Mouse (Mus musculus): ENCODE measurements around the gene Tatdn2. TPM values are rescaled to one million over a fixed set of nuclear protein-coding genes. Genes with fewer than 3 reads are reported as not detected.

Tatdn2 gene
- polyA plus RNA-seq, 1 experiment, result 21.0 TPM

DNA sequence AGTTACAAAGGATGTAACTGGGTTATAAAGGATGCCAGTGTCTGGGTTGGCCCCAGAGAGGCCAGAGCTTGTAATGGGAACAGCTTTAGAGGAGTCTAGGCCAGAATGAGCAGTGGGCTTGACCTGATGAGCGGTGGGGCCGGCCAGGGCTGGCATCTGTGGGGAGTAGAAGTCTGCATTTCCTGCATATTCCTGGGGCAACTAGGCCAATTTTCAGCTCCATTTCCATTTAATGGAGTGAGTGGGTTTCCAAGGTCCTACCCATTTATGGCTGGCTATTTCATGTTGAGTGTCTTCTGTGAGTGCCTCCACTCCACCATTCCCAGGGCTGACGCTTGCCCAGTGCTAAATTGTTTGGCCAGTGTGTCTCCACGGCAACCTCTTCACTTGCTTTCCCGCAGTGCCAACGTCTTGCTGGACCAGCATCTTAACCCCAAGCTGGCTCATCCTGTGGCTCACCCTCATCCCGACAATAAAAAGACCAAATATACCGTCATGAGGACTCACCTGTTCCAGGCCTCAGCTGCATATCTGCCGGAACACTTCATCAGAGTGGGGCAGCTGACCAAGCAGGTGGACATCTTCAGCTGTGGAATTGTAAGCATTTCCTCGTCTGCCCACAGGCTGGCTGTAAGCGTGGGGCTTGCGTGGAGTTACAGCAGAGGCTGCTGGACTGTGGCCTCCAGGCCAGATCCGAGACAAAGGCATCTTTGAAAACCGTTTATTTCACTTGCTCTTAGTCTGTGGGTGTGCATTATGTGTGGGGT, 18.4 kb upstream of the Tatdn2 start:
- H3K36me3 ChIP-seq (ENCODE audit: control insufficient read depth, insufficient read depth), result no peaks in the 10 kb centered on the region
- H3K27me3 ChIP-seq (ENCODE audit: control insufficient read depth, insufficient read depth, insufficient read length), result no peaks in the 10 kb centered on the region
- H3K4me2 ChIP-seq (ENCODE audit: low read depth), result no peak overlapping the region
- H3K4me3 ChIP-seq, result no peak overlapping the region
- H3K79me2 ChIP-seq (ENCODE audit: control insufficient read depth, insufficient read depth), result no peaks in the 10 kb centered on the region
- TF ChIP-seq MAX (IDR thresholded peaks at IDR 0.05; ENCODE audit: low read depth) (no peak), E2F4 (IDR thresholded peaks at IDR 0.05; ENCODE audit: insufficient read depth) (no peak), TCF3 (IDR thresholded peaks at IDR 0.05; ENCODE audit: insufficient read length, low read depth) (peak; percentile 61), SRF (IDR thresholded peaks at IDR 0.05; ENCODE audit: control insufficient read depth, insufficient read length, low read depth) (no peak), MYOG (IDR thresholded peaks at IDR 0.05; ENCODE audit: control insufficient read depth in 1 of 3, insufficient read depth in 1 of 3, insufficient read length in 2 of 3, low read depth in 2 of 3) (peak; percentile 3 to 91 (median 58)), CEBPB (IDR thresholded peaks at IDR 0.05; ENCODE audit: insufficient read depth, poor library complexity, severe bottlenecking) (no peak), MYOD1 (IDR thresholded peaks at IDR 0.05; ENCODE audit: control insufficient read depth in 1 of 3, insufficient read length in 2 of 3, low read depth in 2 of 3) (peak in 2 of 3 experiments; percentile 56 to 88), TCF12 (IDR thresholded peaks at IDR 0.05; ENCODE audit: insufficient read depth, poor library complexity, severe bottlenecking) (no peak)
- no peak overlapping the region for H3ac ChIP-seq (ENCODE audit: control insufficient read depth, insufficient read length)

DNA sequence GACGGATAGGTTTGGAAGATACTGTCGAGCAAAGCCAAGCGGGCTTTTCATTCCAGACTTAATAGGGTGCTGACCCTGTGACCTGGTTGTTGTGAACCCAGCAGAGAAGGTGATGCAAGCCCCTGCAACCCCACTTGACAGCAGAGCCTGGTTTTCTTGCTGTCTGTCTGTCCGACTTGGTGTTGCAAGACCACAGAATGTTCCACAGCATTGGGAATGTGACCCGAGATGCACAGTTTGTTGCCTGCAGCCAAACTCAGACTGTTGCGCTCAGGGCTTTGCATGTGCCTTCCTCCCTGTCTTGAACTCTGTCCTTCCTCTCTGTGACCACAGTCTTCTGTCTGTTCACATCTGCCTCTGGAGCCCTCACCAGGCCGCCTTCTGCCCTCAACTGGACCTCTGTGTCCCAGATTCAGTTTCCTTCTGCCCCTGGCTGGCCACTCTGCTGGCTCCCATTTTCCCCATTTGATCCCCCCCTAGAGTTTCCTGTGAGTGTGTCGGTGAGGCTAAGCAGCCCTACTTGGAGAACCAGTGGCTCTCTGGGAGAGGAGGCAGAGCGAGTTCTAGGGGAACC, 16.8 kb upstream of the Tatdn2 start:
- Histone ChIP-seq H3K79me2 (ENCODE audit: control insufficient read depth, insufficient read depth) (no peaks in the 10 kb centered on the region), H3ac (ENCODE audit: control insufficient read depth, insufficient read length) (no peak overlapping the region), H3K4me3 (no peak overlapping the region), H3K27me3 (ENCODE audit: control insufficient read depth, insufficient read depth, insufficient read length) (no peaks in the 10 kb centered on the region), H3K36me3 (ENCODE audit: control insufficient read depth, insufficient read depth) (no peaks in the 10 kb centered on the region), H3K4me2 (ENCODE audit: low read depth) (no peak overlapping the region)
- no peak for TF ChIP-seq TCF12 (IDR thresholded peaks at IDR 0.05; ENCODE audit: insufficient read depth, poor library complexity, severe bottlenecking)
- TF ChIP-seq CEBPB (IDR thresholded peaks at IDR 0.05; ENCODE audit: insufficient read depth, poor library complexity, severe bottlenecking), result peak; percentile 88
- peak in 1 of 3 experiments; percentile 11 for TF ChIP-seq MYOG (IDR thresholded peaks at IDR 0.05; ENCODE audit: control insufficient read depth in 1 of 3, insufficient read depth in 1 of 3, insufficient read length in 2 of 3, low read depth in 2 of 3)

DNA sequence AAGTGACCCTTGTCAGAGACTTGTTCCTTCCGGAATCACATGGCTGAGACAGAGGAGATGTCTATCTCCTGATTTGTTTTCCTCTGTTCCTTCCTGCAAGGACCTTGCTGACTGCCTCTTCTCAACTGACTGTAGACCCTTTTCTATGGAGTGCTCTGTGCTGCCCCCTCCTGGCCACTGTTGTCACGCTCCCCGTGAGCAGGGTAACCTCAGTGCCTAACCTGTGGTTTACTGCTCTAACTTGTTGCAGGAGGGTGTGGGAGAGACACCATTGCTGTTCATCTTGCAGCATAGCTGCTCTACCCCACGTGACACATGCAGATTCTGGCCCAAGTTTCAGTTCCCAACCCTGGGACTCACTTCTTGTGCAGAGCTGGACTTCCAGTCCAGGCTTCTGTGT, 15.6 kb upstream of the Tatdn2 start:
- TF ChIP-seq USF1 (IDR thresholded peaks at IDR 0.05; ENCODE audit: low read depth), result peak; percentile 18
- TF ChIP-seq POLR2A (IDR thresholded peaks at IDR 0.05; ENCODE audit: insufficient read length, low read depth), result no peak
- TF ChIP-seq SRF (IDR thresholded peaks at IDR 0.05; ENCODE audit: control insufficient read depth, insufficient read length, low read depth), result no peak

DNA sequence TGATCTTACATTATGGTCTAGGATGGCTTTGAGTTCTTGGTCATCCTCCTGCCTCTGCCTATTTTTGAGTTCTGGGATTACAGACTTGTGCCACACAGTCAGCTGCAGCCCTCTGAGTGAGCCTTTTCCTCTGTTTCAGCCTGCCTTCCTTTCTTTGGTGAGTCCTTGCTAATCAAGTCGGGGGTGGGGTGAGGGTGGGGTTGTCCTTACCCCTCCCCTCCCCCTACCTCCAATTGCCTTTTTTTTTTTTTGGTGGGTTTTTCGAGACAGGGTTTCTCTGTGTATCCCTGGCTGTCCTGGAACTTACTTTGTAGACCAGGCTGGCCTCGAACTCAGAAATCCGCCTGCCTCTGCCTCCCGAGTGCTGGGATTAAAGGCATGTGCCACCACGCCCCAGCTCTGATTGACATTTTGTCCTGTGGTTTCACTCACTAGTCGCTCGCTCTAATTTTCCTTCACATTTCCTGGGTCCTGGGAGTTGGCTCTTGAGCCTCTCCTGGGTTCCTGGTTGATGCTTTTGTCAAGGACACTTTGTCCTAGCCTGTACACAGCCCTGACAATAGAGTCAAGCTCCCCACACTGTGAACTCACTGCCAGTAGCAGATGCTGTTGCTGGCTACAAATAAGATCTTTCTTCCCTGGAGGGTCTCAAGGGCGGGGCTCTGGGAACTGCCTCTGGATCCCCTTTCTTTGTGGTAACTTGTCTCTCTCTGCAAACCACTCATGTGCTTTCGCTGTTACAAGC, 13.6 kb upstream of the Tatdn2 start:
- H3K4me3 ChIP-seq, result no peak overlapping the region
- no peaks in the 10 kb centered on the region for H3K79me2 ChIP-seq (ENCODE audit: control insufficient read depth, insufficient read depth)
- H3K4me2 ChIP-seq (ENCODE audit: low read depth), result no peak overlapping the region
- no peak overlapping the region for H3ac ChIP-seq (ENCODE audit: control insufficient read depth, insufficient read length)
- no peaks in the 10 kb centered on the region for H3K27me3 ChIP-seq (ENCODE audit: control insufficient read depth, insufficient read depth, insufficient read length)
- H3K36me3 ChIP-seq (ENCODE audit: control insufficient read depth, insufficient read depth), result no peaks in the 10 kb centered on the region
- TF ChIP-seq MYOG (IDR thresholded peaks at IDR 0.05; ENCODE audit: control insufficient read depth in 1 of 3, insufficient read depth in 1 of 3, insufficient read length in 2 of 3, low read depth in 2 of 3) (no peak), SRF (IDR thresholded peaks at IDR 0.05; ENCODE audit: control insufficient read depth, insufficient read length, low read depth) (no peak), TCF3 (IDR thresholded peaks at IDR 0.05; ENCODE audit: insufficient read length, low read depth) (no peak), POLR2AphosphoS2 (IDR thresholded peaks at IDR 0.05; ENCODE audit: insufficient read length, low read depth) (no peak), E2F4 (IDR thresholded peaks at IDR 0.05; ENCODE audit: insufficient read depth) (no peak), MAX (IDR thresholded peaks at IDR 0.05; ENCODE audit: low read depth) (no peak), REST (IDR thresholded peaks at IDR 0.05; ENCODE audit: insufficient read depth, insufficient read length) (no peak), POLR2A (IDR thresholded peaks at IDR 0.05; ENCODE audit: insufficient read length, low read depth) (no peak), USF1 (IDR thresholded peaks at IDR 0.05; ENCODE audit: low read depth) (no peak), CEBPB (IDR thresholded peaks at IDR 0.05; ENCODE audit: insufficient read depth, poor library complexity, severe bottlenecking) (no peak), MYOD1 (IDR thresholded peaks at IDR 0.05; ENCODE audit: control insufficient read depth in 1 of 3, insufficient read length in 2 of 3, low read depth in 2 of 3) (no peak), TCF12 (IDR thresholded peaks at IDR 0.05; ENCODE audit: insufficient read depth, poor library complexity, severe bottlenecking) (no peak)

More for the DNA sequence above, 15.6 kb upstream of the Tatdn2 start:
- no peaks in the 10 kb centered on the region for H3K36me3 ChIP-seq (ENCODE audit: control insufficient read depth, insufficient read depth)
- H3ac ChIP-seq (ENCODE audit: control insufficient read depth, insufficient read length), result no peak overlapping the region
- no peaks in the 10 kb centered on the region for H3K27me3 ChIP-seq (ENCODE audit: control insufficient read depth, insufficient read depth, insufficient read length)
- H3K4me3 ChIP-seq, result no peak overlapping the region
- H3K4me2 ChIP-seq (ENCODE audit: low read depth), result no peak overlapping the region
- H3K79me2 ChIP-seq (ENCODE audit: control insufficient read depth, insufficient read depth), result no peaks in the 10 kb centered on the region
